Mouse (Mus musculus): ENCODE results near the gene Xlr5b. TPM values are rescaled to one million over a fixed set of nuclear protein-coding genes. Genes with fewer than 3 reads are reported as not detected.

Gene Xlr5b
- 0.25 TPM for polyA plus RNA-seq (2014; fragmentation: Illumina TruSeq; extraction: RNeasy Lipid Tissue Mini Kit (QIAGEN cat#74804); ENCODE audit: low read depth, low replicate concordance)

GRCm38 (mm10) chrX:73148496-73148895, at the start of gene Xlr5b:
Gene Xlr5b (plus strand): TSS chrX:73148796.

GRCm38 (mm10) chrX:73116747-73117146, 31.8 kb upstream of the Xlr5b start, which contains the start of gene Gm14685:
Gene Gm14685 (plus strand): TSS chrX:73117047.

GRCm38 (mm10) chrX:73149350-73149749, 754 bp downstream of the Xlr5b start, which contains the start of gene DXBay18:
Gene DXBay18 (minus strand): TSS chrX:73149450.

GRCm38 (mm10) chrX:73176889-73177288, 28.3 kb downstream of the Xlr5b start, which contains the start of gene Spin2d:
Gene Spin2d (minus strand): TSS chrX:73176989.

GRCm38 (mm10) chrX:73191934-73192333, 43.3 kb downstream of the Xlr5b start, which contains the start of gene Xlr3b:
Gene Xlr3b (plus strand): TSS chrX:73192207.

Other genes with a start within 250 kb of the Xlr5b start
- 52.2 TPM for gene Cetn2, start 230.4 kb upstream of the Xlr5b start, polyA plus RNA-seq (2014; fragmentation: Illumina TruSeq; extraction: RNeasy Lipid Tissue Mini Kit (QIAGEN cat#74804); ENCODE audit: low read depth, low replicate concordance)
- 109 TPM for gene Nsdhl, start 230.2 kb upstream of the Xlr5b start, polyA plus RNA-seq (2014; fragmentation: Illumina TruSeq; extraction: RNeasy Lipid Tissue Mini Kit (QIAGEN cat#74804); ENCODE audit: low read depth, low replicate concordance)
- 248 TPM for gene Zfp185, start 161.5 kb upstream of the Xlr5b start, polyA plus RNA-seq (2014; fragmentation: Illumina TruSeq; extraction: RNeasy Lipid Tissue Mini Kit (QIAGEN cat#74804); ENCODE audit: low read depth, low replicate concordance)
- not detected for gene Pnma5, start 111.7 kb upstream of the Xlr5b start, polyA plus RNA-seq (2014; fragmentation: Illumina TruSeq; extraction: RNeasy Lipid Tissue Mini Kit (QIAGEN cat#74804); ENCODE audit: low read depth, low replicate concordance)
- gene Pnma3, start 84.0 kb upstream of the Xlr5b start, polyA plus RNA-seq (2014; fragmentation: Illumina TruSeq; extraction: RNeasy Lipid Tissue Mini Kit (QIAGEN cat#74804); ENCODE audit: low read depth, low replicate concordance): not detected
- 24.2 TPM for gene Xlr4a, start 66.3 kb upstream of the Xlr5b start, polyA plus RNA-seq (2014; fragmentation: Illumina TruSeq; extraction: RNeasy Lipid Tissue Mini Kit (QIAGEN cat#74804); ENCODE audit: low read depth, low replicate concordance)
- gene Xlr3a, start 51.7 kb upstream of the Xlr5b start, polyA plus RNA-seq (2014; fragmentation: Illumina TruSeq; extraction: RNeasy Lipid Tissue Mini Kit (QIAGEN cat#74804); ENCODE audit: low read depth, low replicate concordance): 4.9 TPM
- gene Gm14685, start 31.7 kb upstream of the Xlr5b start, polyA plus RNA-seq (2014; fragmentation: Illumina TruSeq; extraction: RNeasy Lipid Tissue Mini Kit (QIAGEN cat#74804); ENCODE audit: low read depth, low replicate concordance): not detected
- gene DXBay18, start 654 bp downstream of the Xlr5b start, polyA plus RNA-seq (2014; fragmentation: Illumina TruSeq; extraction: RNeasy Lipid Tissue Mini Kit (QIAGEN cat#74804); ENCODE audit: low read depth, low replicate concordance): 2.2 TPM
- gene Spin2d, start 28.2 kb downstream of the Xlr5b start, polyA plus RNA-seq (2014; fragmentation: Illumina TruSeq; extraction: RNeasy Lipid Tissue Mini Kit (QIAGEN cat#74804); ENCODE audit: low read depth, low replicate concordance): not detected
- gene Xlr3b, start 43.4 kb downstream of the Xlr5b start, polyA plus RNA-seq (2014; fragmentation: Illumina TruSeq; extraction: RNeasy Lipid Tissue Mini Kit (QIAGEN cat#74804); ENCODE audit: low read depth, low replicate concordance): 4.5 TPM
- 3.8 TPM for gene Xlr4b, start 65.5 kb downstream of the Xlr5b start, polyA plus RNA-seq (2014; fragmentation: Illumina TruSeq; extraction: RNeasy Lipid Tissue Mini Kit (QIAGEN cat#74804); ENCODE audit: low read depth, low replicate concordance)
- 7.4 TPM for gene F8a, start 79.5 kb downstream of the Xlr5b start, polyA plus RNA-seq (2014; fragmentation: Illumina TruSeq; extraction: RNeasy Lipid Tissue Mini Kit (QIAGEN cat#74804); ENCODE audit: low read depth, low replicate concordance)
- 3.9 TPM for gene Xlr4c, start 94.3 kb downstream of the Xlr5b start, polyA plus RNA-seq (2014; fragmentation: Illumina TruSeq; extraction: RNeasy Lipid Tissue Mini Kit (QIAGEN cat#74804); ENCODE audit: low read depth, low replicate concordance)
- gene Xlr3c, start 116.6 kb downstream of the Xlr5b start, polyA plus RNA-seq (2014; fragmentation: Illumina TruSeq; extraction: RNeasy Lipid Tissue Mini Kit (QIAGEN cat#74804); ENCODE audit: low read depth, low replicate concordance): 0.68 TPM
- gene Xlr5a, start 144.2 kb downstream of the Xlr5b start, polyA plus RNA-seq (2014; fragmentation: Illumina TruSeq; extraction: RNeasy Lipid Tissue Mini Kit (QIAGEN cat#74804); ENCODE audit: low read depth, low replicate concordance): not detected
- gene Xlr5c, start 144.2 kb downstream of the Xlr5b start, polyA plus RNA-seq (2014; fragmentation: Illumina TruSeq; extraction: RNeasy Lipid Tissue Mini Kit (QIAGEN cat#74804); ENCODE audit: low read depth, low replicate concordance): not detected
- not detected for gene Gm45015, start 188.0 kb downstream of the Xlr5b start, polyA plus RNA-seq (2014; fragmentation: Illumina TruSeq; extraction: RNeasy Lipid Tissue Mini Kit (QIAGEN cat#74804); ENCODE audit: low read depth, low replicate concordance)
- 18.0 TPM for gene Zfp275, start 193.8 kb downstream of the Xlr5b start, polyA plus RNA-seq (2014; fragmentation: Illumina TruSeq; extraction: RNeasy Lipid Tissue Mini Kit (QIAGEN cat#74804); ENCODE audit: low read depth, low replicate concordance)
- not detected for gene Gm18336, start 249.9 kb downstream of the Xlr5b start, polyA plus RNA-seq (2014; fragmentation: Illumina TruSeq; extraction: RNeasy Lipid Tissue Mini Kit (QIAGEN cat#74804); ENCODE audit: low read depth, low replicate concordance)

All from adipose tissue, adult 10 weeks (tissue).